Mouse (Mus musculus) heart, postnatal 25 days (tissue): Measurements from ENCODE around the gene Tlr9. TPM values are rescaled to one million over a fixed set of nuclear protein-coding genes. Genes with fewer than 3 reads are reported as not detected.

Experiments used
- DNase-seq: peaks from one replicate; pipeline ENCODE4 v3.0.0; 2022; ENCODE audit warnings: low spot score
- intact Hi-C: fragments of 180-260 bp; cut with DNase I; formaldehyde crosslinking; loops from one replicate; pipeline ENCODE4 v1.15.1; 2025
- microRNA-seq: library from miRNA; unstranded; fragments of <30 nt; microRNA quantifications from one replicate; pipeline ENCODE4 v1.2.0, GENCODE M21; 2022
- total RNA-seq, 2 experiments: library from RNA; stranded (reverse); gene quantifications; 2 replicates each; pipeline ENCODE4 v1.2.3; 2021

Gene Tlr9
- total RNA-seq, 2 experiments from 2014 or later, result 0.52 to 0.64 TPM

DNA sequence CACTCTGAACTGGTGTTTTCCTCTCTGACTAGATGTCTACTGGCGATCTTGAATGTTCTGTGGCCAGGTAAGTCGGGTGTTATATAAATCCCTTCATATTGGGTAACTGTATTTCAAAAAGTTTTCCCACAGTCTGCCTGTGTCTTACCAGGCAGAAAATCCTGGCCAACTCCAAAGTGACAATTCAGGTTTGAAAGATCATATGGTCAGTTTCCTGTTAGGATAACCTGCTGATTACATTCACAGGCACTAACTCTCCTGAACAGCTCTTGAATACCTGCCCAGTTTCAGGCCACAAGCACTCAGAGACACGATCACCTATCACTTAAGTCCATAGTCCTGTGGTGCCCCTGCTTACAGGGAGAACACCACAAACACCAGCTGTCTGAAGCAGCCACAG, 39.7 kb downstream of the Tlr9 start:
- intact Hi-C loops, result no loop called here
- no peak for DNase-seq

DNA sequence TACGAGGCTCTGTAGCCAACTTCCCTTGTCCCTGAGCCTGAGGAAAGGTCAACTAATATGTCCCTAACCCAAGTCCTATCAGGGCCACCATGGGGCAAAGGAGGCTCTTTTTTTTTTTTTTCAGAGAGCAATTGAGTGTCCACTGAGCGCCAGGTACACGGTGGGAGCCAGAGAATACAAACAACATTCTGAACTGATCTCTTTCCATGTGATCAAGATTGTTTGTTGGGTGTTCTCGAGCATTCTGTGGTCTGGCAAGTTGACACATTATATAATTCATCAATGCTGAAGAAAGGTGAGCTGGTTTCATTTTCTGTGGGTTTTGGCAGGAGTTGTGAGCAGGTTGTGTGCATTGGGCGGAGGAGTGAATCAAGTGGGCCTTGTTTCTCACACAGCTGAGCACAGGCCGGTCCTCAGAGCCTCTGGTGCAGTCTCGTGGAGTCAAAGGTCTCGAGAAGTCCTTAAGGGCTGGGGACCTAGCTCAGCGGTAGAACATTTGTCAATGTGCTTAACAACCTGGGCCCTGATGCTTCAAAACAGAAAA, 41.1 kb downstream of the Tlr9 start:
- intact Hi-C loops, result no loop called here
- DNase-seq, result no peak

DNA sequence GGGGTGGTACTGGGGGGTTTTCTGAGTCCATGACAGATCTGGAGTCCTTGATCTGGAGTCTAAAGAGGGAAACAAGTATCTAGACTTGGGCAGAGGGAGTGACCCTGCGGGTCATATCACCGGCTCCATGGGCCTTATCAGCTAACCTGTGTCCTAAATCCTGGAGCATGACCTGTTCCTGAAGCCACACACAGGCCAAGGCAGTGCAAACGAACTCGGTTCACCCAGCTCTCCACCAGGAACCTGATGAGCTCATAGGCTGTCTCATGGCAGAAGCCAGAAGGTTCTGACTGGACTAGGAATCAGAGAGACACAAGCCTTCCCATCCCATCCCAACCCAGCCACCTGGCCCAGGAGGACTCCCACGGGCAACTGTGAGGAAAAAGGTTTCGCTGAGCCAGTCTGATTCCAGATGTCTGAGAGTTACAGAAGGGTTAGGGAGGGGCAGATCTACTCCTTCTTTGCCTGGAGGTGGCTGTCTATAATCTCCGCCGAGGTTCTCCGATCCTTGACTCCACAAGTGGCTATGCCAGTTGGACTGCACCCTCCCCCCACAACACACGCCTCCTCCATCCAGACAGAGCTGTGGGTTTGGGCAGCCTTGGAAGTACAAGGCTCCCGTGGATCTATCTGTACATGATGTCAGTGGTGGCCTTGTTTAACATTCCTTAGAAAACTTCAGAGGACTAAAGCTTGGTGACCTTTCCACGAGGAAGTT, 43.1 kb downstream of the Tlr9 start:
- intact Hi-C loops, result no loop called here
- DNase-seq, result no peak

DNA sequence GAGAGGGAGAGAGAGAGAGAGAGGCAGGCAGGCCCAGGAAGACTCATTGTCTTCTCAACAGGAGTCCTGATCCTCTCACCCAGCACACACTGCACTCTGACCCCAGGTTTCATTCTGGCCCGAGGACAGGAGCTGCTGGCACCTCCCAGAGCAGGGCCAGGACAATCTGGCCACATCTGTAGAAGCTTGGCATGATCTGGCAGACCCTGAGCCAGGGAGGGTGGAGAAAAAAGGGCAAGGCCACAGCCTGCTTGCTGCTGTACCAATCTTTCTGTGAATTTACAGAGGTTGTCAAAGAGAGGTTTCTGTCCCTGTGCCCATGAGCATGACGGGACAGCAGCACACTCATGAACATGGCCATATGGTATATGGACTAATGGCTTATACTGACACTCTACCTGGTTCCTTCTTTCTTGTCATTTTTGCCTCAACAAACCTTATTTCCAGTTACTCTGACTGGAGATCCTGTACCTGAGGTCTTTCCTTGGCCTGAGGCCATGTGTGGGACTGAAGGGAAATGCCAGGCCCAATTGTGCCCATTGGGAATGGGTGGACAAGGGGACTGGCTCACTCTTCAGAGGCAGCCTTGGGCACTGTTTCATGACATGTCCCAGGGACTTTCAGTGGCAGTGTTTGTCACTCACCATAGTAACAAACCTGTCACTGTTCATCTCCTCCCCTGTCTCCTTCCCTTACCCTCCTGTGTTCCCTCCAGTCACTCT, 44.7 kb downstream of the Tlr9 start:
- intact Hi-C loops, result no loop called here
- no peak for DNase-seq

DNA sequence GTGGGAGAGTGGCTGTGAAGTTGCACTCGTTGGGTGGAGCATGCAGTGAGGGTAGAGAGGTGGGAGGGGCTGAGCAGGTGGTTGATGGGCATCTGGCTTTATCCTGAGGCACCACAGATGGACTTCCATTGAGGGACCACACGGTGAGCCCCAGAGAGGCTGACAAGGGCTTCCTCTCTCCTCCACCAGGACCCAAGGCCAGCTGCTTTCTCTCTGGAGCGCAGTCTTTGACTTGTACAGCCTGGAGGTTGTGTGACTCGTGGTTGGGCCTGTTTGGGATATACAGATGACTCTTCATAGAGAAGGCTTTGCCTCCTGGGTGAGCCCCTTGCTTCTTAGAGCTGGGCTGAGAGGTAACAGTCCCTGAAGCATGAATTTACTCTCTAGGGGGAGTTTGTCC, 46.0 kb downstream of the Tlr9 start:
- DNase-seq, result no peak
- intact Hi-C loops, result no loop called here

DNA sequence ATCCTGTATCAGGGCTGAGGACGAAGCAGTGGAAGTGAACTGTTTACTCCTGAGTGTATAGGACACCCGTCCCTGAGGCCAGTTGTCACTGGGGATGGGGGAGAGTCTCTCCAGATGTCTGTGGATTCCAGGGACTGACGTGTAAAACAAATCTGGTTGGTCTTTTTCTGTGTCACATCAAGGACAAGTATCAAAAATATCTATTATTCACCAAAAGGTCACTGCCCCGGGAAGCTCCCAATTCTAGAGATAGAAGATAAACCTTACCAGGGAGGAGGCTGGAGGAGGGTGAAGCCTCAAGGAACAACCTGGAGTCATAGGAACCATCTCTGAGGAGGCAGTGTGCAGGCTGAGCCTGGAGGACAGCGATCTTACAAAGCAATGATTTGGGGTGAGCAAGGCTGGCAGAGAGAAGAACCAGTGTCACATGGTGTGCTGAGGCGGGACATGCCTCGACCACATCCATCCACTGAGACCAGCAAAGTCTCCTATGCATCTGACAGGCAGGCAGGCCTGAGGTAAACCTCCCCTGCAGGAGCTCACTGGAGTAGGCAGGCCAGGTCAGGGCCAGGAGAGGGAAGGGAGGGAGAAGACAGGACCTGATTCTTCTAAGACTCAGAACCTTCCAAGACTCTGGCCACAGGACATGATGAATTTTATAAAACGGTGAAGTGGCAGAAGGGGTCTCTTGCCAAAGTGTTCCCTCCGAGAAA, 46.8 kb downstream of the Tlr9 start:
- no peak for DNase-seq
- intact Hi-C loops, result no loop called here

DNA sequence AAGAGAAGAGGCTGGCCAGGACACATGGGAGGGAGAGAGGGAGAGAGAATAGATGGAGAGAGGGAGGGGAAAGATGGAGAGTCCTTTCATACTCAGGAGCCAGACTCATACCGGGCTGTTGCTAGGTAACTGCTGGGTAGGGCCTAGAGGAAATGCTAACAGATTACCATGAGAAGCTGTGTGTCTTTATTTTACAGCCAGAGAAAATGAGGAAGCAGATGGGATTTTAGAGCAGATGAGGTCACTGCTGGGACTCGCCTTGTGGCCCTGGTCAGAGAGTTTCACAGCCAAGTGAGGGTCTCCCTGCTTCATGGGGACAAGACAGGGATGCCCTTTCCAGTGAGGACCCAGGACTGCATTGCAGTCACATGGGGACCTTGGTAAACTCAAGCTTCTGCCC, 47.5 kb downstream of the Tlr9 start:
- intact Hi-C loops, result loop anchor here (10.0 kb wide), 1 partner anchor 575 kb away; no protein-coding TSS in a partner anchor
- DNase-seq, result no peak

DNA sequence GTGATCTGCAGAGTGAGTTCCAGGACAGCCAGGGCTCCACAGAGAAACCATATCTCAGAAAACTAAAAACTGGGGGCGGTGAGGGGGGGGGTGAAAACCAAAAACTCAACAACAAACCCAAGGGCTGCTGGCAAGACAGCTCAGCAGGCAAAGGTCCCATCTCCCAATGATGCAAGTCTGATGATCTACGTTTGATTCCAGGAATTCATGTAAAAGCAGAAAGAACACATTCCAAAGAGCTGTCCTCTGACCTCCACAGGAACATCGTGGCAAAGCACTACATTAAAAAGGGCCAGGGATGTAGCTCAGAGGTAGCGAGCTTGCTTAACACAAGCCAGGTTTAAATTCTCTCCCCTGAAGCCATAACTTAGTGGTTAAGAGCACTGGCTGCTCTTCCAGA, 48.3 kb downstream of the Tlr9 start:
- no peak for DNase-seq
- intact Hi-C loops, result loop anchor here (10.0 kb wide), 1 partner anchor 576 kb away; no protein-coding TSS in a partner anchor

DNA sequence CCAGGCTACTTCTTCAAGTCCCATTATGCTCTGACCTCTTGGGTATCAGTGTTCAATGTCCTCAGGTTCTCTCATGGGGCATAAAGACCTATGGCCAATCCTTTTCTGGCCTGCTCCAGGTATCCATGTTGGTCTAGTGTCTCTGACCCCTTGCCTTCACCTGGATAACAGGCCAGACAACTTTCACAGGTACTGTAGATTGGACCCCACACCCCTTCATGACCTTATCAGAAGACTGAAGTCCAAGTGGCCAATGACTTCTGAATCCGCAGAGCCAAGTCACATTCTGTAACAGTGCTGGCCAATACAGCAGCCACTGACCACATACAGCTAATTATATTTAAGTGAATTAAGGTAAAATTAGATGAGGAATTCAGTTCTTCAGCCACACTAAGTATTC, 49.9 kb downstream of the Tlr9 start:
- intact Hi-C loops, result loop anchor here (10.0 kb wide), 1 partner anchor 577 kb away; no protein-coding TSS in a partner anchor
- DNase-seq, result no peak

DNA sequence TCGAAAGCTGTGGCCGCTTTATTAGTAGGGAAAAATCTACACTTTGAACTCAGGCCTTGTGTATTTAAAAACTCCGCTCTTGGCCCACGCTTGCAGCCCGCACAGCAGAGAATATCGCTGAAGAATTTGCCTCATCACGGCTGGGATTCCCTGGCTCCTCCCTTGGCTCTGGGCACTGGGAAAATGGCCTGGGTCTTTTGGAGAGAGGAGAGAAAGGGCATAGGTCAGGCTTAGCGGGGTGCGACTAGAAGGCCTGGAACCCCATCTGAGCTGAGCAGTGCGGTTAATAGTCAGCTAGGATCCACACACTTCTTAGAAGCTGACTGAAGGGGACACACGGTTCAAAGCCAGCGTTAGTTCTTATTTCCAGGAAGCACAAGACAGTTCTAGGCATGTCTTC, 50.9 kb downstream of the Tlr9 start:
- intact Hi-C loops, result loop anchor here (10.0 kb wide), 1 partner anchor 578 kb away; no protein-coding TSS in a partner anchor

DNA sequence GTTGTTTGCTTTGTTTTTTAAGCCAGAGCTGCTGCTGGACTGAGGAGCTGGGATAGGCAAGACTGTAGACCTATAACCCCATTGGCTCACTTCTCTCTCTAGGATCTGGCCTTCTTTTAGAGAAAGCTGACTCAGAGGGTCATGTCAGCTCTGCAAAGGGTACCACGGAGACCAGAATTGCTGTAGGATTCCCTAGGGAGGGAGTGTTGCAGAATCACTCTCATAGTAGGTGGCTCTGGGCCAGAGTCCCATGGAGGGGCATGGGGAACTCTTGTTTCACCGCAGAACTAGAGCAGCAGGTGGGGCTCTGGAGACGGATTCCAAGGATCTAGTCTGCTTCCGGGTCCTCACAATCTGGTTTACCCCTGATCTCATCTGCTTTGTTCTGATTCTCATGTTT, 51.4 kb downstream of the Tlr9 start:
- DNase-seq, result no peak
- intact Hi-C loops, result loop anchor here (10.0 kb wide), 1 partner anchor 579 kb away; no protein-coding TSS in a partner anchor

More for the DNA sequence above, 50.9 kb downstream of the Tlr9 start:
- no peak for DNase-seq

DNA sequence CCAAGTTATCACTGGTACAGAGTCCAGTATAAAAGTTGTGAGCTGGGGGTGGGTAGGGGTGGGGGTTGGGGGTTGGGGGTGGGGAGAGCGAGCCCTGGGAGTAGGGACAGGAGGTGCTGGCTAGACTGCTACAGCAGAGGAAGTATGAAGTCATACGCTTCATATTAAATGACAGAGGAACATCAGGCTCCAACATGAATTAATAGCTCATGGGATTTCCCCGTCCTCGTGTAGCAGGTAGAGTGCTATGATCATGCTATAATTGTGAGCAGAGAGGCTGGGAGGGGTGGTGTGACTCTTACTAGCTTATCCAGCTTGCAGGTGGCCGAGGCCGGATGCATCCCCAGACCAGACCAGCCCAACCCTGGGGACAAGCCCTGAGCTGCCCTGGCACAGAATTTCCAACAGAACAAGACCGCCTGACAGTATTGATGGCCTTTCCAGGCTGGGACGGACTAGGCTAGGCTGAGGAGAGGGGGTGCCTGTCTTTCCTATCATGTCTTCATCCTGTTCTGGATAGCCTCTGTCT, 52.3 kb downstream of the Tlr9 start:
- DNase-seq, result no peak
- intact Hi-C loops, result loop anchor here (5.0 to 10.0 kb wide), 3 partner anchors 62 to 580 kb away; partner anchors contain the start of gene Glyctk

DNA sequence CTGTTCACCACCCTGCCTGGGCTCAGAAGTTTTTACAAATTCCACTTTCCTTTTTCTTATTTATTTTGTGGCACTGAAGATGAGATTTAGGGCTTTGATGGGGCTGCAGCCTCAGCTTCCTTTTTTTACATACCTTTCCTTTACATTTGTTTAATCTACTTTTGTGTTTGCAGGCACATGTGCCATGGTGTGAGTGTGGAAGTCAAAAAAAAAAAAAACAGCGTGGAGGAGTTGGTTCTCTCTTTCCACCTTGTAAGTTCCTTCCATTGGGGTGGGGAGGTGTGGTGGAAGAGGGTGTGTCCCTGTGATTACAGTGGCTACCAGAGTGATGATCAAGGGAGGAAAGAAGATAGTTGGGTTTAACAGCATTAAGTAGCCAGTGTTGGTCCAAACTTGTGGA, 53.4 kb downstream of the Tlr9 start:
- intact Hi-C loops, result loop anchor here (5.0 to 10.0 kb wide), 3 partner anchors 64 to 581 kb away; partner anchors contain the start of gene Glyctk
- DNase-seq, result no peak

Small RNA genes lying within 50 kb of the gene (microRNA-seq; reads per million reads assigned to microRNA genes)
- 96,081 reads per million, percentile 100 among the genes with 10 or more reads in this experiment for gene Mirlet7g

Other genes with a start within 250 kb of the Tlr9 start
- gene Col6a4, start 125.8 kb upstream of the Tlr9 start, total RNA-seq, result not detected
- gene Glyctk, start 64.5 kb upstream of the Tlr9 start, total RNA-seq, result 1 to 10 TPM; 1.7 to 2.1 TPM
- gene Wdr82, start 51.7 kb upstream of the Tlr9 start, total RNA-seq, result 10 to 100 TPM; 42.6 to 45.8 TPM
- gene Ppm1m, start 22.9 kb upstream of the Tlr9 start, total RNA-seq, result 10 to 100 TPM; 10.0 to 12.2 TPM
- 100 to 1,000 TPM; 160 to 189 TPM for gene Twf2, start 19.5 kb upstream of the Tlr9 start, total RNA-seq
- 100 to 1,000 TPM; 571 to 593 TPM for gene Alas1, start 26.1 kb downstream of the Tlr9 start, total RNA-seq
- gene Poc1a, start 58.5 kb downstream of the Tlr9 start, total RNA-seq, result 1 to 10 TPM; 3.3 to 3.4 TPM
- 10 to 100 TPM; 43.6 to 67.0 TPM for gene Dusp7, start 146.0 kb downstream of the Tlr9 start, total RNA-seq
- gene Rpl29, start 206.9 kb downstream of the Tlr9 start, total RNA-seq, result 100 to 1,000 TPM; 296 to 309 TPM
- 10 to 100 TPM; 22.4 to 28.6 TPM for gene Acy1, start 215.7 kb downstream of the Tlr9 start, total RNA-seq
- 1 to 10 TPM; 6.3 to 6.7 TPM for gene Abhd14b, start 224.9 kb downstream of the Tlr9 start, total RNA-seq
- 10 to 100 TPM; 20.2 to 21.3 TPM for gene Abhd14a, start 225.1 kb downstream of the Tlr9 start, total RNA-seq
- 10 to 100 TPM; 70.7 to 81.8 TPM for gene Pcbp4, start 230.7 kb downstream of the Tlr9 start, total RNA-seq
- not detected for gene Gpr62, start 243.3 kb downstream of the Tlr9 start, total RNA-seq